ENCODE assay signal across 13 mouse cellular contexts in the genomic region with DNA sequence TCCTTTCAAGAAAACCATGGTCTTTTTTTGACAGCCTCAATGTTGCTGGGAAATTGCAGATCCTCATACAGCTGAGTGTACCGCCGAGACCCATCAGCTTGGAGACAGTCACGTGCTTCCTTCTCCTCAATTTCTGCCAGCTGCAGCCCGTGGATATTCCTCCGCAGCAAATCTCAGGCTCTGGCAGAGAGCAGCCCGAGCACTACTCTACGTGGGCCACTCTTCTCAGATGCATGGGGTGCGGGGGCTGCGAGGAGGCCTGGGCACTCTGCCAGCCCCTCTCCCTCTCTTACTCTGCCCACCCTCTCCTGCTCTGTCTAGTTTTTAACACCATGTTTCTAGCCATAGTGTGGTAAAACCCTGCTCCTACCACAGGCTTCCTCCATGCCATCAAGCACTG. TPM values are rescaled to one million over a fixed set of nuclear protein-coding genes. Genes with fewer than 3 reads are reported as not detected.
DNase-seq lines count a peak whose midpoint lies in the region; ATAC-seq and TF ChIP-seq lines count a peak whose summit lies in the region.
"Had no signal": no experiment of that assay in that cellular context is flagged by ENCODE, and none has a peak within 500 bp of the region (broad histone marks: within the 10 kb centered on the region; RNA-seq: fewer than 3 reads in every experiment).

No protein-coding gene starts in this region.

- no peaks in the 10 kb centered on the region for H3K27me3 ChIP-seq in liver, embryonic 11.5 days (replicated peaks; ENCODE audit: control insufficient read depth, insufficient read depth, low read length)
- H3K27me3 ChIP-seq in neural tube, embryonic 15.5 days (replicated peaks) = no peaks in the 10 kb centered on the region
- no peaks in the 10 kb centered on the region for H3K27me3 ChIP-seq in heart, adult 2 months (ENCODE audit: control insufficient read depth, insufficient read depth, low read length)
- H3K27me3 ChIP-seq: liver, embryonic 13.5 days had no signal

- ATAC-seq in liver, embryonic 11.5 days (replicated peaks; ENCODE audit: low FRiP score) = no peak
- peak; percentile 70 for ATAC-seq in neural tube, embryonic 15.5 days (ENCODE audit: low FRiP score)

- H3K9me3 ChIP-seq in liver, embryonic 11.5 days (ENCODE audit: control insufficient read depth, low read length) = no peaks in the 10 kb centered on the region
- H3K9me3 ChIP-seq in neural tube, embryonic 15.5 days (replicated peaks) = no peaks in the 10 kb centered on the region
- H3K9me3 ChIP-seq: liver, embryonic 13.5 days had no signal

- no peak overlapping the region for H3K27ac ChIP-seq in liver, embryonic 11.5 days (ENCODE audit: low read depth, low read length)
- no peak overlapping the region for H3K27ac ChIP-seq in neural tube, embryonic 15.5 days (replicated peaks)
- no peak overlapping the region for H3K27ac ChIP-seq in heart, adult 2 months
- H3K27ac ChIP-seq: liver, embryonic 13.5 days had no signal

- no peaks in the 10 kb centered on the region for H3K36me3 ChIP-seq in liver, embryonic 11.5 days (ENCODE audit: control insufficient read depth, insufficient read depth, low read length)
- H3K36me3 ChIP-seq in neural tube, embryonic 15.5 days = no peaks in the 10 kb centered on the region
- H3K36me3 ChIP-seq in heart, adult 2 months (ENCODE audit: control insufficient read depth, insufficient read depth, low read length) = no peaks in the 10 kb centered on the region
- H3K36me3 ChIP-seq: liver, embryonic 13.5 days had no signal

- H3K4me3 ChIP-seq in liver, embryonic 11.5 days (ENCODE audit: low read depth, low read length) = no peak overlapping the region
- H3K4me3 ChIP-seq in neural tube, embryonic 15.5 days (replicated peaks) = no peak overlapping the region
- H3K4me3 ChIP-seq in heart, adult 2 months = no peak overlapping the region
- H3K4me3 ChIP-seq: liver, embryonic 13.5 days; myocyte had no signal

- H3K4me1 ChIP-seq in liver, embryonic 11.5 days (replicated peaks; ENCODE audit: control insufficient read depth, insufficient read depth, low read length) = no peaks in the 10 kb centered on the region
- H3K4me1 ChIP-seq in neural tube, embryonic 15.5 days = peaks cover 3% of the 10 kb centered on the region; the same call in 1 of the 2 replicates
- no peaks in the 10 kb centered on the region for H3K4me1 ChIP-seq in heart, adult 2 months (ENCODE audit: control insufficient read depth, insufficient read depth, low read length)
- H3K4me1 ChIP-seq: liver, embryonic 13.5 days had no signal

- intact Hi-C loops in heart, adult 2 months (cut with DNase I) = no loop called here

- DNase-seq in liver = peak; percentile 7
- DNase-seq in liver, embryonic 11.5 days (ENCODE audit: low spot score) = no peak
- DNase-seq in frontal cortex, adult 2 months (ENCODE audit: extremely low spot score in 1 of 2, low spot score in 1 of 2) = peak; percentile 27 to 79
- DNase-seq in layer of hippocampus, postnatal 25 days (ENCODE audit: extremely low spot score in 1 of 2, low spot score in 1 of 2) = peak; percentile 20 to 21
- no peak for DNase-seq in adrenal gland, adult 2 months
- no peak for DNase-seq in adrenal gland, adult 18-20 months (ENCODE audit: low spot score in 2 of 2)
- DNase-seq in heart, adult 2 months = no peak
- DNase-seq: gastrocnemius, postnatal 36 days; kidney, adult 11 months; liver, embryonic 13.5 days had no signal

- 82% methylated on average over 9 of the region's 9 CpGs for WGBS in liver, embryonic 11.5 days
- WGBS in neural tube, embryonic 15.5 days = 50% methylated on average over 9 of the region's 9 CpGs
- WGBS in heart, adult 2 months = 48% methylated on average over 9 of the region's 9 CpGs

- H3K4me2 ChIP-seq in liver, embryonic 11.5 days = no peak overlapping the region
- H3K4me2 ChIP-seq in neural tube, embryonic 15.5 days = no peak overlapping the region
- H3K4me2 ChIP-seq: liver, embryonic 13.5 days had no signal

- no peaks in the 10 kb centered on the region for H3K79me2 ChIP-seq in heart, adult 2 months (replicated peaks; ENCODE audit: control insufficient read depth, insufficient read depth, low read length)

- no peak for TF ChIP-seq EP300 in heart, adult 2 months (IDR thresholded peaks at IDR 0.05; ENCODE audit: insufficient read depth, low read depth, low read length)

- no peak for TF ChIP-seq CTCF in heart, adult 2 months (IDR thresholded peaks at IDR 0.05)

- H3K9ac ChIP-seq in liver, embryonic 11.5 days (ENCODE audit: low read depth, low read length) = no peak overlapping the region
- no peak overlapping the region for H3K9ac ChIP-seq in neural tube, embryonic 15.5 days (replicated peaks)
- H3K9ac ChIP-seq in heart, adult 2 months (ENCODE audit: low read depth, low read length) = no peak overlapping the region
- H3K9ac ChIP-seq: liver, embryonic 13.5 days had no signal

- TF ChIP-seq POLR2A in heart, adult 2 months (IDR thresholded peaks at IDR 0.05; ENCODE audit: insufficient read depth, low read depth, low read length) = no peak

RNA-seq across cellular contexts. Expression of a gene that starts 55.1 kb away (rescaled TPM):
- polyA plus RNA-seq in liver, embryonic 11.5 days (2014; fragmentation: Nextera tagmentation; extraction: Ambion mirVana) = 1.2 and 1.7 TPM in 2 replicates
- polyA plus RNA-seq in frontal cortex, adult 2 months (2012; rRNA removed) = 161 and 178 TPM in 2 replicates
- 100 to 1,000 TPM; 232 to 251 TPM for total RNA-seq in layer of hippocampus, postnatal 25 days (2021)
- polyA plus RNA-seq in neural tube, embryonic 15.5 days (2015; fragmentation: Nextera tagmentation; extraction: Ambion mirVana) = 77.2 and 83.8 TPM in 2 replicates
- total RNA-seq in adrenal gland, adult 2 months (2021) = 10 to 100 TPM in 1 of 2 experiments, 1 to 10 TPM in 1; 5.5 to 10.2 TPM
- 1.2 and 1.4 TPM in 2 replicates for polyA plus RNA-seq in adrenal gland, adult 2 months (2012; rRNA removed)
- total RNA-seq in adrenal gland, adult 18-20 months (2021) = 1 to 10 TPM; 6.0 to 7.7 TPM
- 1 to 10 TPM in 1 of 2 experiments, under 1 TPM in 1; 0.94 to 1.3 TPM for total RNA-seq in heart, adult 2 months (2021)
- polyA plus RNA-seq in heart, adult 2 months (2012; rRNA removed) = 1.1 and 1.3 TPM in 2 replicates
- total RNA-seq: MEL had no signal
- polyA plus RNA-seq: myocyte had no signal

Comparison
In these comparisons a context has a peak if more than half of its experiments do, and no peak if none do; other contexts are left out.
1. DNase-seq: peak in liver (single experiment), frontal cortex, adult 2 months (2 of 2) and layer of hippocampus, postnatal 25 days (2 of 2); none in liver, embryonic 11.5 days (single experiment), adrenal gland, adult 2 months (single experiment), adrenal gland, adult 18-20 months (0 of 2) and heart, adult 2 months (0 of 2).
2. RNA of a gene that starts 55.1 kb away (polyA plus RNA-seq): 161 to 178 TPM in frontal cortex, adult 2 months and 77.2 to 83.8 TPM in neural tube, embryonic 15.5 days; 1.2 to 1.4 TPM in adrenal gland, adult 2 months, 1.2 to 1.7 TPM in liver, embryonic 11.5 days and 1.1 to 1.3 TPM in heart, adult 2 months; every median in the first group is over 10 times any median in the second.